Mouse (Mus musculus) layer of hippocampus, adult 9-10 months (tissue): Measurements from ENCODE around the gene Morf4l2.
A peak's percentile ranks its signal among the peaks of the same experiment; 100 is the strongest.
"Not testable (repeated sequence)": the region's sequence is repeated elsewhere in the genome, so short reads cannot be mapped to it uniquely, and the experiment has no call there.

ENCODE experiments used
- DNase-seq: peaks from one replicate; pipeline ENCODE4 v3.0.0; 2022; ENCODE audit warnings: low spot score

Gene Morf4l2

GRCm38 (mm10) chrX:136743459-136743858 lies at the start of gene Morf4l2:
Gene Morf4l2, minus strand, starts transcription at chrX:136743690.
- DNase-seq: no peak

- DNase-seq: no peak
Measured at GRCm38 (mm10) chrX:136789446-136789845, 46.0 kb upstream of the Morf4l2 start.

GRCm38 (mm10) chrX:136780041-136780440 lies 36.6 kb upstream of the Morf4l2 start, which contains the start of gene Glra4:
Gene Glra4, minus strand, starts transcription at chrX:136780141.
- DNase-seq: no peak

GRCm38 (mm10) chrX:136779262-136779661 lies 35.8 kb upstream of the Morf4l2 start:
- DNase-seq: no peak

- no peak for DNase-seq
Measured at GRCm38 (mm10) chrX:136778046-136778445, 34.6 kb upstream of the Morf4l2 start.

GRCm38 (mm10) chrX:136773035-136773434 lies 29.5 kb upstream of the Morf4l2 start:
- DNase-seq: no peak

- DNase-seq: no peak
Measured at GRCm38 (mm10) chrX:136761103-136762074, 17.9 kb upstream of the Morf4l2 start.

GRCm38 (mm10) chrX:136755464-136755863 lies 12.0 kb upstream of the Morf4l2 start:
- no peak for DNase-seq

- DNase-seq: no peak
Measured at GRCm38 (mm10) chrX:136749329-136749728, 5.8 kb upstream of the Morf4l2 start.

GRCm38 (mm10) chrX:136744663-136745062 lies 1.2 kb upstream of the Morf4l2 start:
- DNase-seq: no peak

- DNase-seq: peak; percentile 49
Measured at GRCm38 (mm10) chrX:136742661-136743103, 808 bp downstream of the Morf4l2 start.

GRCm38 (mm10) chrX:136742241-136742640 lies 1.2 kb downstream of the Morf4l2 start:
- DNase-seq: no peak

- no peak for DNase-seq
Measured at GRCm38 (mm10) chrX:136741651-136742201, 1.8 kb downstream of the Morf4l2 start.

- peak; percentile 91 for DNase-seq
Measured at GRCm38 (mm10) chrX:136740791-136741650, 2.5 kb downstream of the Morf4l2 start.

GRCm38 (mm10) chrX:136740087-136740790 lies 3.3 kb downstream of the Morf4l2 start:
- no peak for DNase-seq

- DNase-seq: no peak
Measured at GRCm38 (mm10) chrX:136732016-136732415, 11.5 kb downstream of the Morf4l2 start.

- DNase-seq: not testable (repeated sequence)
Measured at GRCm38 (mm10) chrX:136714742-136715474, 28.6 kb downstream of the Morf4l2 start.

- DNase-seq: no peak
Measured at GRCm38 (mm10) chrX:136708782-136709181, 34.7 kb downstream of the Morf4l2 start.

GRCm38 (mm10) chrX:136708168-136708681 lies 35.3 kb downstream of the Morf4l2 start:
- no peak for DNase-seq

- DNase-seq: peak; percentile 31
Measured at GRCm38 (mm10) chrX:136707446-136708167, 35.9 kb downstream of the Morf4l2 start, which contains the start of gene Tceal1. Gene Tceal1, plus strand, starts transcription at chrX:136707982.
